Mouse (Mus musculus): Measurements from ENCODE around the gene Nuf2.

Gene Nuf2

DNA sequence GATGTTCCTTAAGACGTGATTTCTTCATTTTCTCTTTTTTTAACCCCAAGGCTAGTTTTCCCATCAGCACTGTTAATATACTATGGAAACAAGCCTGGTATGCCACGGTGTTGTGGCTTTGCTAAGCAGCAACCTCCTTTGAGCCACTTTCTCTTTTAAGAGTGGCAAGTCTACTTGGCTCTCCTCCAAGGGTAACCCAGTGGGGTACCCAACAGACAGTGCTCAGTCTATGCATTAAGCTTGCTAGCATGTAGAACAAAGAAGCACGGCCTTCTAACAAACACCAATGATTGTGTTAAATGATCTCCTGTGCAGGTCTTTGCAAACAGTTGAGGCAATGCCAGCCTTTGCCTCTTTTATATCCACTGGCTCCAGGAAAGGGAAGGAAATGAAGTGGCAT lies 60.1 kb downstream of the Nuf2 start:
- no peak for DNase-seq (ENCODE audit: low read depth in 1 of 2, low spot score in 2 of 2)

DNA sequence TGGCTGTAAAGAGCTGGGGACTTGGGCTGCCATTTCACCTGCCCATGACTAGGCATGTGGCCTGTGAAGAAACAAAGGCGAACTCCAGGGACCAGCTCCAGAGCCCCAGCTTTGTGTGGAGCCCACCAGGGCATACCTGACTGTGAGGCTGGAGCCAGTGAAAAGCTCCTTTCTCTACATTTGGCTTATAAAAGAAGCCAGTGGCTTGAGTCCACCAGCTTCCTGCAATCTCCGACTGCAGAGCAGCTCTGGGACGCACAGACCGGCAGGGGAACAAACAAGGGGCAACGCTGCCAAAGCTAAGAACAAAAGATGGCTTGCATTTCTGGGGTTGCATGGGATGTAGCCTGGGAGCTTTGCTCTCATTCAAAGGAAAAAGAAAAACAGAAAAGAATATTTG lies 63.5 kb downstream of the Nuf2 start:
- DNase-seq (ENCODE audit: low read depth in 1 of 2, low spot score in 2 of 2) = no peak

DNA sequence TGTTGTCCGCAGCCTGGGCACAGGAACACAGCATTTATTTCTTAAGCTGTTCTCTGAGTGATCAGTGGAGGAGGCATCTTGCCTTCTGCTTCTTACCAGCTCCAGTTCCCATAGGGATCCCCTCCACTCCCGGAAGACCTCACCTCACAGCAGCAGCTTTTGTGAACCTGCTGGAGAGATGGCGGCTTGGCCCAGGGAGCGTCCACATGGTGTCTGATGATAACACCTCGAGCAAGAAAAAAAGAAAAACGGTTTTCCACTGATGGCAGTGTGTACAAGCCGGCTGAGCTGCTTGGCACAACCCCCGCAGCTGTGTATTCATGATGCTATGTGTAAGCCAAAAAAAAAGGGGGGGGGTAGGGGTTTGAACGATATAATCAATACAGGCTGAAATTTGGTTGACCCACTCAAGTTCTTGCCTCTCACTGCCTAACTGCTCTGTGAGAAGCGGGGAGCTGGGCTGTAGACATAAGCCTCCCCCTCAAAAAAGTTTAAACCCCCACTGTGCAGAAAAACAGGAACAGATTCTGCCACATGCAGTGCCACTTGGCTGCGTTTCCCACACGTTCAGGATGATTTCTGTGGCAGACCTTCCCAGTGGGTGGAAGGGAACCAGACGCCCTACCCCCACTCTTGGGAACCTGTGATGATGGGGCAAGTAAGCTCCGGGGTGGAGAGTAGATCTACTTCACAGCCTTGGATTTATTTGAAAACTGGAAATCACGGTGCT lies 68.7 kb downstream of the Nuf2 start:
- DNase-seq (ENCODE audit: low read depth in 1 of 2, low spot score in 2 of 2) = no peak

DNA sequence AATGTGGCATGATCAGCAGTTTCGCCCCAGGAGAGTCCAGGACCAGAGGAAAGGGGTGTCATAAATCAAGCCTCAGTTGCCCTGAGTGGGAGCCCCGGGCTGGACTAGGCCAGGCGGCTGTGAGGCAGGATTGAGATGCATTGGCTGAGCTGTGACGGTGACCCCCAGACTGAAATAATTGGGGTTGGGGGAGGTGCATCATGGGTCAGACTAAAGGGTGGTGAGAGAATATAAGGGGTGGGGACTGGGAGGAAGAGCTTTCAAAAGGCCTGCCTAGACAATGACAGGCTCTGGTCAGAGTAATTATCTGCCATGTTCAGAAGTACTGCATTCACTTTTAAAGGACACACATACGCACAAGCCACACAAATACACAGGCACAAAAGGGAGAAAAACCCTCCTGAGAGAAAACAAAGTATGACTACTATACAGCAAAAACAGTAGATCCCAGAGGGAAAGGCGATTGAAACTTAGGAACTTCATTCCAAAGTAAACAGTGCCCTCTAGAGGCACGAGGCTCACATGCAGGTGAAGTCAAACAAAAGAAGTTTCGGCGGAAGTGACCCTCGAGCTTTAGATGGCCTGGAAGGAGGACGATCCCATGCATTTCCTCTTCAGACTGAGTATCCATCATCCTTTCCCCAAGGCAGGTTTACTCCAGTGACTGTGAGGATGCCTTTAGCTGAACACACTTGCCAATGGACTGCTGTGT lies 72.0 kb downstream of the Nuf2 start:
- no peak for DNase-seq (ENCODE audit: low read depth in 1 of 2, low spot score in 2 of 2)

Data from monocyte, adult 2 months (primary cell).